Mouse (Mus musculus) liver, embryonic 12.5 days (tissue): ENCODE data around the gene Pramel6. TPM values are rescaled to one million over a fixed set of nuclear protein-coding genes. Genes with fewer than 3 reads are reported as not detected.
"Not testable (repeated sequence)": the region's sequence is repeated elsewhere in the genome, so short reads cannot be mapped to it uniquely, and the experiment has no call there.

Experiments
- ATAC-seq: fragments of 200-750 bp; cut with Nextera tagmentation; 2 replicates; pipeline ENCODE4 v1.8.0; 2017; ENCODE audit warnings: moderate number of reproducible peaks, mild to moderate bottlenecking, moderate library complexity
- H3K27ac ChIP-seq: fragments of 300-500 bp; sonication (generic); 2 replicates; pipeline ENCODE4 v1.5.1; 2016; ENCODE audit warnings: mild to moderate bottlenecking
- H3K27me3 ChIP-seq: fragments of 300-500 bp; sonication (generic); replicated peaks from 2 replicates; pipeline ENCODE4 v1.6.1; 2016; ENCODE audit warnings: mild to moderate bottlenecking, moderate library complexity
- H3K36me3 ChIP-seq: fragments of 300-500 bp; sonication (generic); 2 replicates; pipeline ENCODE4 v1.6.1; 2016; ENCODE audit warnings: mild to moderate bottlenecking, moderate library complexity
- H3K4me1 ChIP-seq: fragments of 300-500 bp; sonication (generic); 2 replicates; pipeline ENCODE4 v1.6.1; 2016
- H3K4me2 ChIP-seq: fragments of 300-500 bp; sonication (generic); 2 replicates; pipeline ENCODE4 v1.6.1; 2016; ENCODE audit warnings: mild to moderate bottlenecking, moderate library complexity
- H3K4me3 ChIP-seq: fragments of 300-500 bp; sonication (generic); 2 replicates; pipeline ENCODE4 v1.5.1; 2016; ENCODE audit warnings: mild to moderate bottlenecking, moderate library complexity
- H3K9ac ChIP-seq: fragments of 300-500 bp; sonication (generic); 2 replicates; pipeline ENCODE4 v1.6.1; 2016; ENCODE audit warnings: mild to moderate bottlenecking, moderate library complexity
- H3K9me3 ChIP-seq: fragments of 300-500 bp; sonication (generic); replicated peaks from 2 replicates; pipeline ENCODE4 v1.6.1; 2016; ENCODE audit warnings: mild to moderate bottlenecking, moderate library complexity
- WGBS: fragments of 180-500 bp; shearing (Covaris S2); methylation state at CpG from one replicate; pipeline ENCODE4 v1.1.7; 2016; ENCODE audit not compliant: insufficient replicate concordance; 5-methylcytosine and 5-hydroxymethylcytosine counted together
- polyA plus RNA-seq: library from polyadenylated mRNA; unstranded; fragments of >200 nt; fragmentation: Nextera tagmentation; extraction: Ambion mirVana; gene quantifications from 2 replicates; pipeline ENCODE4 v1.2.1, GENCODE M21; 2016

Gene Pramel6
- not detected in 2 replicates for polyA plus RNA-seq

DNA sequence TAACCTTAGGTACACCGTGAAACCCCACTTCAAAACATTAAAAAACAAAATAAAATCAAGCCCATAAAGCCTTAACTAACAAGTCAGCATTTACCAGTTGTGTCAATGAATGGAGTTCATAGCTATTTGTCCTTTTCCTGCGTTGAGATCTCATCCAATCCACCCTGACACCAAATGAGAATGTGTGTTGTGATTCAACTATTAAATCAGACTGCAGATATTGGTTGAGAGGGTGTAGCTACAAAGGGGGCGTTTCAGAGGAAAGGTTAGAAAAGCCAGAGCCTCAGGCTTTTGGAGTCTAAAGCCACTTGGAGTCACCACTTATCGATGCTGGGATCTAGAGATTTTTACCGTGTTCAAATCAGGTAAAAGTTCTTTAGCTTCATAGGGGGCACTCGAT, at the start of gene Pramel6:
Pramel6 (plus strand) TSS at position 301 of the 400 bp plus-strand sequence.
- Histone ChIP-seq H3K27ac (no peak within 1 kb of the TSS), H3K4me3 (no peak within 1 kb of the TSS), H3K9me3 (no peaks in the 10 kb centered on the region), H3K4me2 (no peak within 1 kb of the TSS), H3K36me3 (no peaks in the 10 kb centered on the region), H3K27me3 (no peaks in the 10 kb centered on the region), H3K4me1 (no peaks in the 10 kb centered on the region), H3K9ac (no peak within 1 kb of the TSS)
- ATAC-seq, result no peak
- 64% methylated on average over 6 of the region's 6 CpGs for WGBS

DNA sequence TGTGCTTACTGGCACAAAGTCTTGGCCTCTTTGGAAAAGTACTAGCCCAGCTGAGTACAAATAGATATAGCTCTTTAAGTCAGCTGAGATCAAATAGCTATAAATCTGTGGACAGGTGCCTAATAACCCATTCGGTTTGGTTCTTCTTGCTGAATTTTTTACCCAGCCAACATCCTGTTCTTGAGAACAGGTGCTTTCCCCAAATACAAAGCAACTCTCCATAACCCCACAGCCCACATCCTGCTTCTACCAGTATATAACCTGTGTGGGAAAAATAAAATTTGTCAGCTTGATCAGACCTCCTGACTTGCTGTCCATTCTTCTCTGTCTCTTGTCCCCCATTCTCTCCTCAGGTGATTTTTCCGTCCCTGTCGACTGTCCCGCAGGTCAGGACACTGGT, 44.6 kb upstream of the Pramel6 start:
- H3K27me3 ChIP-seq, result no peaks in the 10 kb centered on the region
- no peaks in the 10 kb centered on the region for H3K9me3 ChIP-seq
- H3K36me3 ChIP-seq, result no peaks in the 10 kb centered on the region
- no peak overlapping the region for H3K4me3 ChIP-seq
- no peak overlapping the region for H3K9ac ChIP-seq
- H3K4me1 ChIP-seq, result no peaks in the 10 kb centered on the region
- ATAC-seq, result no peak
- H3K4me2 ChIP-seq, result no peak overlapping the region
- WGBS, result 73% methylated on average over 4 of the region's 4 CpGs
- no peak overlapping the region for H3K27ac ChIP-seq

DNA sequence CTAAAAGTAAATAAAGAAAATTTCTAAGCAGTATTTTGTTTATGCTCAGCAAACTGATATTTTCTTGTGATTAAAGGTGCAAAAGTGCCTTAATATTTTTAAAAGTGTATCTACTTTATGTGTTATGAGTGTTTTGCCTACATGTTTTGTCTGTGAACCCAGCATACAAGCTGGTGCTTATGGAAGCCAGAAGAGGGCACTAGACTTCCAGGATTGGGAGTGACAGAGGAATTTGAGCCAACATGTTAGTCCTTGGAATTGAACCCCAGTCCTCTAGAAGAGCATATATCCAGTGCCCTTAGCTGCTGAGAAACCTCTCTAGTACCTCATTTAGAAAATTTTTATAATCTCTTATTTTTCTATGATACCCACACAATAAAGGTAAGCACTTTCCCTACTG, 26.2 kb upstream of the Pramel6 start:
- ATAC-seq, result no peak
- no peaks in the 10 kb centered on the region for H3K4me1 ChIP-seq
- H3K4me2 ChIP-seq, result no peak overlapping the region
- H3K36me3 ChIP-seq, result no peaks in the 10 kb centered on the region
- H3K4me3 ChIP-seq, result no peak overlapping the region
- no peaks in the 10 kb centered on the region for H3K27me3 ChIP-seq
- no peak overlapping the region for H3K9ac ChIP-seq
- H3K27ac ChIP-seq, result no peak overlapping the region
- no peaks in the 10 kb centered on the region for H3K9me3 ChIP-seq

DNA sequence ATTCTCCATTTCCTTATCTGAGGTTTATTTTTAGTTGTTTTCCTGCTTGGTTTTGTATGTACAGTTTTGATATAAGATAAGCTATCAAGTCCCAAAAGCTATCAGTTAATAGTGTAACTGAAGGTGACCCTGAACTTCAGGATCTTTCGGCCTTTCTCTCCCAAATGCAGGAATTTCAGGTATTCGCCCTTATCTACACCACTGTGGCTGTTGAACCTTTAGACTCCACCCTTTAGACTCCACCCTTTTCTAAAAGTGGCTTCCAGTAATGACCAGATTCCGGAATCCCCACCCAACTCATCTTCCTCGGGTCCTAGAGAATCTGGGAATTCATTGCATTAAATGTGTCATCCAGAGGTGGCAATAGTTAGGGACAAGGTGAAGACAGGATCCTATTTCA, 25.2 kb upstream of the Pramel6 start:
- Histone ChIP-seq H3K9ac (no peak overlapping the region), H3K4me3 (no peak overlapping the region), H3K27me3 (no peaks in the 10 kb centered on the region), H3K27ac (no peak overlapping the region), H3K4me1 (no peaks in the 10 kb centered on the region), H3K9me3 (no peaks in the 10 kb centered on the region), H3K4me2 (no peak overlapping the region), H3K36me3 (no peaks in the 10 kb centered on the region)
- 57% methylated on average over 4 of the region's 4 CpGs for WGBS
- ATAC-seq, result no peak

DNA sequence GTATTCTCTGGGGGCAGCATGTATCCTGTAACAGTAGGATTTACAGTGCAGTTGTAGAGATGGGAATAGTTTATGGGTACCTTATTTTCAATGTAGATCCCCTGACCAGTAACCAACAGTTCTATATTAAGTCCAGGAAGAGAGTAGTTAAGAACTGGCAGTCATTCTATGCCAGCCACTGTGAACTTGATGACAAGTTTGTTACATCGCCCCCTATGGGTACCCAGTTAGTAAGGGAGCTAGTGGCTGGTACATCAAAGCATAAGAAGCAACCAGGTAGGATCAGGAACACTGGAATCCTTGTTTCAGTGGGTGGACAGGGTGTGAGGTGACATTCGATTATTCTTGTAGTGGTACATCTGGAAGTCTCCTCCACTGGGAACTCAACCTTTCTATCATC, 24.1 kb upstream of the Pramel6 start:
- no peak for ATAC-seq
- Histone ChIP-seq H3K36me3 (no peaks in the 10 kb centered on the region), H3K27me3 (no peaks in the 10 kb centered on the region), H3K4me2 (no peak overlapping the region), H3K27ac (no peak overlapping the region), H3K9me3 (no peaks in the 10 kb centered on the region), H3K9ac (no peak overlapping the region), H3K4me3 (no peak overlapping the region), H3K4me1 (no peaks in the 10 kb centered on the region)
- 44% methylated on average over 2 of the region's 2 CpGs for WGBS

DNA sequence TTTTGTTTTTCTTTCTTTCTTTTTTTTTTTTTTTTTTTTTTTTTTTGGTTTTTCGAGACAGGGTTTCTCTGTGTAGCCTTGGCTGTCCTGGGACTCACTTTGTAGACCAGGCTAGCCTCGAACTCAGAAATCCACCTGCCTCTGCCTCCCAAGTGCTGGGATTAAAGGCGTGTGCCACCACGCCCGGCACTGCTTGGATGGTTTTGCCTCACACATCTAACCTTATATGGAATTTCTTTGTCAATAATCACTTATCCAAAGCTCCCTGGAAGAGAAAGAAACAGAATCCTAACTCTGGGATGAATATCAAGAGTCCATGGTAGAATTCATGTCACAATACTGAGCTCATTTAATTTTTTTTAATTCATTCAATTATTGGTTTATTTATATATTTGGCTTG, 9.4 kb upstream of the Pramel6 start, which contains the start of gene Pramel7:
Pramel7 (minus strand) TSS at position 101 of the 400 bp plus-strand sequence.
- H3K9ac ChIP-seq, H3K27ac ChIP-seq, ATAC-seq, H3K4me2 ChIP-seq, H3K4me3 ChIP-seq, H3K36me3 ChIP-seq, H3K9me3 ChIP-seq, H3K4me1 ChIP-seq, H3K27me3 ChIP-seq: not testable (repeated sequence)
- 74% methylated on average over 4 of the region's 5 CpGs for WGBS

DNA sequence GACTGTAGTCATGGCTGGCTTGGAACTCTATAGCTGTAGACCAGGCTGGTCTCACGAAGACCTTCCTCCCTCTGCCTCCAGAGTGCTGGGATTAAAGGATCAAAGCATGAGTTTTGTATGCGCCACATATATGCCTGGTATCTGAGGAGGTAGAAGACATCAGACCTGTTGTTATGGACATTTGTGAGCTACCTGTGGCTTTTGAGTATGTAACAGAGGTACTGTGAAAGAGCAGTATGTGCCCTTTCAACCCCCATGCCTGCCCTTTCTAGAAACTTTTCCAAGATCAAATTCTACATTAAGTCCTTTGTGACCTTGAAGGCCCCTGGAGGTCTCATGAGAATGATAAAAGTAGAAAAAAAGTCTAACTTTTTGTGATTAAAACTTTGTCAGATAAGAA, 8.7 kb downstream of the Pramel6 start:
- H3K9me3 ChIP-seq, result peaks cover 5% of the 10 kb centered on the region
- ATAC-seq, result no peak
- no peak overlapping the region for H3K4me3 ChIP-seq
- H3K27ac ChIP-seq, result no peak overlapping the region
- H3K9ac ChIP-seq, result no peak overlapping the region
- H3K36me3 ChIP-seq, result no peaks in the 10 kb centered on the region
- no peaks in the 10 kb centered on the region for H3K4me1 ChIP-seq
- no peaks in the 10 kb centered on the region for H3K27me3 ChIP-seq
- no peak overlapping the region for H3K4me2 ChIP-seq
- WGBS, result 80% methylated on average over 2 of the region's 2 CpGs

DNA sequence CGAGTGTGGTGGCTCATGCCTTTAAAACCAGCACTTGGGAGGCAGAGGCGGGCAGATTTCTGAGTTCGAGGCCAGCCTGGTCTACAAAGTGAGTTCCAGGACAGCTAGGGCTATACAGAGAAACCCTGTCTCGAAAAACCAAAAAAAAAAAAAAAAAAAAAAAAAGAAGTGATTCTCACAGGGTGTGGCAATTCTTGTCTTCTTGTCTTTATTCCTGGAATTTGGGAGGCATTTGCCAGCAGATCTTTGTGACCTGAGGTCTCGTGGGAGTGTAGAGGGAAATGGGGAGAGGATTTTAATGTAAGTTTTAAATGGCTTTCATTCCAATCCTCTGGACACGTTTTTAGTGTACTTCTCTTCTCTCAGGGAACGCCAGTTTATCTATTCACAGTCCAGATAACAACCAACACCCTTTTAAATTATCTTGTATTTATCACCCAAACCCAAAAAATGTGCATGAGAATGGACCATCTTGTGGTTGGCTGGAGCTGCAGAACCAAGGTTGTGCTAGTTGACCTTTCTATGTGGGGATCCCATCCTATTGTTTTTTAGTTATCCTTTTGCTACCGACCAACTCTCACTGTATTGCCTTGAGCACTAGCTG, 9.2 kb downstream of the Pramel6 start:
- WGBS, result 54% methylated on average over 8 of the region's 8 CpGs
- no peak for ATAC-seq
- no peak overlapping the region for H3K4me3 ChIP-seq

DNA sequence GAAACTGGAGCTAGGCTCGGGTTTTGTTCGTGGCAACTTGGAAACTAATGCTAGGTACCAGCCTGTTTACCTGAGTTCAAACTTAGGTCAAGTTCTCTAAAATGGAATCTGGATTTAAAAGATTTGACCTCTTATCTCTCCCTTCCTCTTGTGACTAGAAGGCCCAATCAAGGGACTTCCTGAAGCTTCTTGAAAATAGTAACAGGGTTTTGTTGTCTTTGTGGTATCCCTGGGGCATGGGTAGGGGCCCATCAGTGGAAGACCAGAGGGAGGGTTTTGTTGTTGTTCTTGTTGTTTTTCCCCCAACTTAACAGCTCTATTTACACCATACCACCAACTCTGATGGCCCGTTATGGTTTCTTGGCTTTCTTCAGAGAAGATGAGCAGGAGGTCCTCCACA, 10.2 kb downstream of the Pramel6 start:
- Histone ChIP-seq H3K9ac (no peak overlapping the region), H3K36me3 (no peaks in the 10 kb centered on the region), H3K4me3 (no peak overlapping the region), H3K9me3 (peaks cover 5% of the 10 kb centered on the region), H3K4me1 (no peaks in the 10 kb centered on the region), H3K4me2 (no peak overlapping the region), H3K27me3 (no peaks in the 10 kb centered on the region), H3K27ac (no peak overlapping the region)
- WGBS, result 66% methylated on average over 3 of the region's 3 CpGs
- no peak for ATAC-seq

More for the DNA sequence above, 9.2 kb downstream of the Pramel6 start:
- Histone ChIP-seq H3K9me3 (peaks cover 5% of the 10 kb centered on the region), H3K36me3 (no peaks in the 10 kb centered on the region), H3K27me3 (no peaks in the 10 kb centered on the region), H3K4me1 (no peaks in the 10 kb centered on the region), H3K4me2 (no peak overlapping the region), H3K9ac (no peak overlapping the region), H3K27ac (no peak overlapping the region)

DNA sequence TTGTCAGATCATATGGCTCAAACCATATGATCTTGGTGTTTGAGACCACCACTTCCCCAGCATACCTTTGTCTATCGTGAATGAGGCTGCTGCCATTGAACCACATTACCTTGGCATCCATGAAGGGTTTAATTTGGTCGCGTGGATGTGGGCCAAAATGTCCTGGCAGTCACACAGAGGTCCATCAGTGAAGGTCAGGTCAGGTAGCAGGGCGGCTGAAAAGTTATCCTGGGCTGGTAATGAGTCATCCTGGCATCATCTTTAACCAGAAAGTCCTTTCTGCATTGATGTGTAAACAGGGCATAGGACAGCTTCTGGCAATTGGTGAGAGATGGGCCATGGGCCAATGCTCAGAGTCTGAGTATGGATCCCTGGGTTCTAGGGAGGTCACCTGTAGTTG, 14.3 kb downstream of the Pramel6 start:
- H3K27me3 ChIP-seq, result no peaks in the 10 kb centered on the region
- WGBS, result 56% methylated on average over 4 of the region's 4 CpGs
- no peaks in the 10 kb centered on the region for H3K36me3 ChIP-seq
- no peak overlapping the region for H3K9ac ChIP-seq
- H3K9me3 ChIP-seq, result no peaks in the 10 kb centered on the region; the same call in none of the 2 replicates
- no peak overlapping the region for H3K4me3 ChIP-seq
- no peak overlapping the region for H3K27ac ChIP-seq
- no peak for ATAC-seq
- H3K4me1 ChIP-seq, result no peaks in the 10 kb centered on the region
- H3K4me2 ChIP-seq, result no peak overlapping the region

DNA sequence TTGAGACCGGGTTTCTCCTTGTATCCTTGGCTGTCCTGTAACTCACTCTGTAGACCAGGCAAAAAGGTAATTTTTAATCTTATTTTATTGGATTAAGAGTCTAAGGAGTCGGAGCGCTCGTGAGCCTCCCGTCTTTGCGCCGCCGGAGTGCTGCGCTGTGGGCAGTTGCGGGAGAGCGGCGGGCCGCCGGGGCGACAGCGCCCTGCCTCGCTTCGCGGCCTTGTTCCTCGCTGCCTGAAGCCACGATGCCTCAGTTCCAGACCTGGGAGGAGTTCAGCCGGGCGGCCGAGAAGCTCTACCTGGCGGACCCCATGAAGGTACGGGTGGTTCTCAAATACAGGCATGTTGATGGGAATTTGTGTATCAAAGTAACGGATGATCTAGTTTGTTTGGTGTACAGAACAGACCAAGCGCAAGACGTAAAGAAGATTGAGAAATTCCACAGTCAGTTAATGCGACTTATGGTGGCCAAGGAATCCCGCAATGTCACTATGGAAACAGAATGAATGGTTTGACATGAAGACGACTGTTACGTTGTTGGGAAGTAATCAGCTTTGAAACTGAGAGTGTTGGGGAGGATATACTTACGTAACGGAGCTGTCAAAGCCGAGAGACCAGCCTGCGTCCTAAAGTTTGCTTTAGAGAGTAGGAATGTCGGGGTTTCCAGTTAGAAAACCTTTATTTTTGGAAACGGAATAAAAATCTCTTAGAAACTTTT, 19.7 kb downstream of the Pramel6 start:
- 26% methylated on average over 38 of the region's 39 CpGs for WGBS

DNA sequence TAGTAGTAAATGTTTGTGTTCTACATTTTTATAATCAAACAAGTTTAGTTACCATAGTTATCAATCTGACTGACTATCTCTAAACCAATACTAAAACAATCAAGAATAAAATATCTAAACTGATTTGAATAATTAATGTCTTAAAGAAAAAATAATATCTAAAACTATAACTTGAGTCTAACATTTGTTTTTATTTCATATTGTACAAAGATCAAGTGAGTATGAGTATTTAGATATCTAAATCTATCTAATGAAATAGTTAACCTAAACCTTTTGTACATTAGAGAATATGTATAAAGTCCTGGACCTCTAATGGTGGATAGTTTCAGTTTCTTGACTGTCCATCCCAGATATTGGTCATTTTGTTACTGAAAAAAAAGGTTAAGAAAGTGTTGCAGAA, 25.1 kb downstream of the Pramel6 start, which contains the start of gene Olfr153:
Olfr153 (plus strand) TSS at position 301 of the 400 bp plus-strand sequence.
- Histone ChIP-seq H3K9me3 (no peaks in the 10 kb centered on the region), H3K36me3 (no peaks in the 10 kb centered on the region), H3K4me1 (no peaks in the 10 kb centered on the region), H3K27ac (no peak within 1 kb of the TSS), H3K27me3 (no peaks in the 10 kb centered on the region), H3K9ac (no peak within 1 kb of the TSS), H3K4me2 (no peak within 1 kb of the TSS), H3K4me3 (no peak within 1 kb of the TSS)
- ATAC-seq, result no peak

More for the DNA sequence above, 19.7 kb downstream of the Pramel6 start:
- H3K9ac ChIP-seq, H3K36me3 ChIP-seq, H3K9me3 ChIP-seq, H3K4me1 ChIP-seq, ATAC-seq, H3K27me3 ChIP-seq, H3K27ac ChIP-seq, H3K4me3 ChIP-seq: not testable (repeated sequence)
- H3K4me2 ChIP-seq, result peak overlapping the region; percentile 22; the same call in 1 of the 2 replicates
